Mouse (Mus musculus): Measurements from ENCODE around the gene Wdr95.

DNA sequence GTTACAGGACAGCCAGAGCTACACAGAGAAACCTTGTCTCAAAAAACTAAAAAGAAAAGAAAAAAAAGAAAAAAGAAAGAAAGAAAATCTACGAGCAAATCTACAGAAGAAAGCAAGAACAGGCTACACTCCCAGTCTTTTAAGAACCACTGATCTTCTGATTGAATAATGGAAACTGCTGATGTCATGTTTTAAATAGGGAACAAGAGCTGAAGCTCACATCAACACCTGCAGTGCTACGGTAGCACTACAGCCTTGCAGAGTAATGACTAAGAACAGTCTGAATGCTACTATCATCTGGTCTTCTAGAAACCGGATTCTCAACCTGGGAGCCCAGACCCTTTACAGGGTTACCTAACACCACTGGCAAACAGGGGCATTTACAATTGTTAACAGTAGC lies 97.1 kb downstream of the Wdr95 start:
- TF ChIP-seq CTCF (IDR thresholded peaks at IDR 0.05; ENCODE audit: low read depth) (no peak), EP300 (optimal IDR thresholded peaks at IDR 0.05) (no peak)

Data from stomach, postnatal 0 days (tissue).